Mouse (Mus musculus) spleen, postnatal 4 days (tissue): ENCODE results near the gene Tekt4.

ENCODE experiments used
- DNase-seq, 2 experiments: peaks; one replicate each; pipeline ENCODE4 v3.0.0; 2022; ENCODE audit warnings: low spot score in 2 of 2

Gene Tekt4

GRCm38 (mm10) chr17:25454272-25454671 lies at the start of gene Tekt4:
Gene Tekt4 (plus strand): TSS chr17:25454615.
- DNase-seq = no peak

- DNase-seq = no peak
These were observed 49.1 kb upstream of the Tekt4 start for GRCm38 (mm10) chr17:25405224-25405895.

GRCm38 (mm10) chr17:25406011-25406441 lies 48.4 kb upstream of the Tekt4 start:
- no peak for DNase-seq

GRCm38 (mm10) chr17:25407352-25407751 lies 47.1 kb upstream of the Tekt4 start:
- DNase-seq = no peak

- DNase-seq = no peak
These were observed 46.0 kb upstream of the Tekt4 start for GRCm38 (mm10) chr17:25408302-25408999.

- no peak for DNase-seq
These were observed 44.8 kb upstream of the Tekt4 start for GRCm38 (mm10) chr17:25409621-25410020.

GRCm38 (mm10) chr17:25410180-25410579 lies 44.2 kb upstream of the Tekt4 start:
- DNase-seq = no peak

- DNase-seq = no peak
These were observed 43.6 kb upstream of the Tekt4 start for GRCm38 (mm10) chr17:25410786-25411185.

GRCm38 (mm10) chr17:25411251-25411650 lies 43.2 kb upstream of the Tekt4 start:
- no peak for DNase-seq

GRCm38 (mm10) chr17:25414209-25414608 lies 40.2 kb upstream of the Tekt4 start:
- DNase-seq = no peak

- no peak for DNase-seq
These were observed 39.5 kb upstream of the Tekt4 start for GRCm38 (mm10) chr17:25414917-25415316.

- DNase-seq = no peak
These were observed 38.9 kb upstream of the Tekt4 start for GRCm38 (mm10) chr17:25415421-25415913.

GRCm38 (mm10) chr17:25416219-25416618 lies 38.2 kb upstream of the Tekt4 start:
- DNase-seq = no peak

GRCm38 (mm10) chr17:25417990-25418389 lies 36.4 kb upstream of the Tekt4 start:
- no peak for DNase-seq

GRCm38 (mm10) chr17:25418926-25419325 lies 35.5 kb upstream of the Tekt4 start:
- no peak for DNase-seq

- DNase-seq = no peak
These were observed 33.4 kb upstream of the Tekt4 start for GRCm38 (mm10) chr17:25420998-25421397.

- DNase-seq = no peak
These were observed 29.8 kb upstream of the Tekt4 start for GRCm38 (mm10) chr17:25424526-25425080.

- DNase-seq = no peak
These were observed 28.4 kb upstream of the Tekt4 start for GRCm38 (mm10) chr17:25425996-25426395.

GRCm38 (mm10) chr17:25427441-25427840 lies 27.0 kb upstream of the Tekt4 start:
- DNase-seq = peak in 1 of 2 experiments; percentile 20

GRCm38 (mm10) chr17:25429240-25429639 lies 25.2 kb upstream of the Tekt4 start:
- DNase-seq = no peak

GRCm38 (mm10) chr17:25429886-25430285 lies 24.5 kb upstream of the Tekt4 start:
- DNase-seq = no peak

GRCm38 (mm10) chr17:25430534-25430933 lies 23.9 kb upstream of the Tekt4 start:
- no peak for DNase-seq
